Mouse (Mus musculus) c-Kit-positive CD71-positive TER-119-positive erythroid progenitor cells, embryonic 14.5 days (primary cell): ENCODE results near the gene Noc2l.

Source experiments
- DNase-seq: peaks from one replicate; pipeline ENCODE4 v3.0.0-alpha.2; 2013; ENCODE audit warnings: low spot score

Gene Noc2l

GRCm38 (mm10) chr4:156216196-156216595 is 19.6 kb upstream of the Noc2l start:
- DNase-seq = no peak

- no peak for DNase-seq
These were observed 18.7 kb upstream of the Noc2l start for GRCm38 (mm10) chr4:156217022-156217669.

- no peak for DNase-seq
These were observed 18.0 kb upstream of the Noc2l start for GRCm38 (mm10) chr4:156217838-156218237.

- DNase-seq = no peak
These were observed 15.9 kb upstream of the Noc2l start for GRCm38 (mm10) chr4:156219936-156220335.

- DNase-seq = no peak
These were observed 11.5 kb upstream of the Noc2l start for GRCm38 (mm10) chr4:156224276-156224675.

- DNase-seq = no peak
These were observed 7.9 kb upstream of the Noc2l start for GRCm38 (mm10) chr4:156227752-156228392.

GRCm38 (mm10) chr4:156228393-156229024 is 7.3 kb upstream of the Noc2l start:
- DNase-seq = no peak

GRCm38 (mm10) chr4:156234021-156234501 is 1.7 kb upstream of the Noc2l start:
- no peak for DNase-seq

GRCm38 (mm10) chr4:156234701-156235213 is 1.1 kb upstream of the Noc2l start, which contains the start of gene Plekhn1:
TSS of gene Plekhn1 (minus strand) at chr4:156234857.
- peak; percentile 56 for DNase-seq

- DNase-seq = no peak
These were observed 445 bp upstream of the Noc2l start for GRCm38 (mm10) chr4:156235360-156235770.

- no peak for DNase-seq
These were observed 1.0 kb downstream of the Noc2l start for GRCm38 (mm10) chr4:156236651-156237447.

GRCm38 (mm10) chr4:156249567-156249966 is 13.8 kb downstream of the Noc2l start:
- no peak for DNase-seq

GRCm38 (mm10) chr4:156251081-156251480 is 15.3 kb downstream of the Noc2l start:
- no peak for DNase-seq

GRCm38 (mm10) chr4:156252140-156252539 is 16.3 kb downstream of the Noc2l start:
- no peak for DNase-seq

- DNase-seq = no peak
These were observed 16.8 kb downstream of the Noc2l start for GRCm38 (mm10) chr4:156252619-156253018.

GRCm38 (mm10) chr4:156253043-156253442 is 17.2 kb downstream of the Noc2l start:
- DNase-seq = peak; percentile 79

- peak; percentile 62 for DNase-seq
These were observed 18.7 kb downstream of the Noc2l start for GRCm38 (mm10) chr4:156254361-156255077.

- DNase-seq = no peak
These were observed 19.4 kb downstream of the Noc2l start, which contains the start of gene Samd11 for GRCm38 (mm10) chr4:156255078-156255839. TSS of gene Samd11 (minus strand) at chr4:156255657.
